Mouse (Mus musculus): Measurements from ENCODE around the gene Kcnh5. TPM values are rescaled to one million over a fixed set of nuclear protein-coding genes. Genes with fewer than 3 reads are reported as not detected.

The Kcnh5 gene
- not detected in 2 replicates for polyA plus RNA-seq (2015; fragmentation: Nextera tagmentation; extraction: Ambion mirVana)

DNA sequence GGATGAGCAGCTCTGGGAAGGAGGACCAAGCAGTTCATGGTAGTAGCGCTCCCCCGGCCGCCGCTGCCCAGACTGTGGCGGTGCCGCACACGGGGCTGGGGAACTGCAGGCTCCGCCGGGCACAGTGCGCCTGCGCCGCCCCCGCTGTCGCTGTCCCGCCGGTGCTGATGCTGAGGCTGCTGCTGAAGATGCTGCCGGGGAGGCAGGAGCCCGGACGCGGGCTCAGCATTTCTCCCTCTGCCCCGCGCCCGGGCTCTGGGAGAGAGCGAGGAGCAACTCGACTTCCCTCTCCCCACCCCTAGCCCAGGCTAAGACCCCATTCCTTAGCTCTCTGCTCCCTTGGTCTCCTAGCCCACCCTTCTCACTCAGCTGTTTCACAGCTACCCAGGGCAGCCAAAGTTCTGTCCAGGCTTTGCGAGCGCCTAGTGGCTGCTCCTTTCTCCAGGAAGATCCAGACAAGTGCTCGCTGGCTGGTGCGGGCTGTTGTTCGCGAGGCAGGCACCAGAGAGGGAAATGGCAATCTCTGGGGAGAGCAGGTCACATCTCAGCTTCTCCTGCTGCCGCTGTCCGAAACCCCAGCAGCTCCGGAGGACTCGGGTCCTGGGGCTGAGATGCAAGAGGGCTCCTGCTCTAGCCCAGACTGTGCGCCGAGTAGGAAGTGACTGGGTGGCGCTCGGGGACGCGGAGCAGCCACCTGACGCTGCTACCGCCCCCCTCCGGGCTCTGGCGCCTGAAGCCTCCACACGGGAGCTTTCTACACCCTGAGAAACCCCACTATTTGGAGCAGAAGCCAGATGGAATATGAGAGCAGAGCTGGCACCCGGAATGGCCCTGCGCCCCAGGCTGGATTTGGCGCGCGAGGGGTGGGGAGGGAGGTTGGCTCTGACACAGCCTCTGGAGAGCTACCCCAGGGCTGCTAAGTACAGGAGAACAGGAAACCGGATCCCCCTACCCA is at the start of gene Kcnh5:
Gene Kcnh5, minus strand, starts transcription at position 642 of the 955 bp plus-strand sequence.
- no peaks in the 10 kb centered on the region for H3K9me3 ChIP-seq (replicated peaks)
- ATAC-seq (ENCODE audit: insufficient read depth), result no peak
- no peak within 1 kb of the TSS for H3K4me2 ChIP-seq
- WGBS (ENCODE audit: insufficient replicate concordance), result 2% methylated on average over 52 of the region's 52 CpGs
- H3K27ac ChIP-seq (replicated peaks), result no peak within 1 kb of the TSS
- H3K9ac ChIP-seq, result no peak within 1 kb of the TSS
- H3K4me3 ChIP-seq (replicated peaks), result no peak within 1 kb of the TSS
- H3K36me3 ChIP-seq (replicated peaks), result no peaks in the 10 kb centered on the region
- H3K27me3 ChIP-seq, result peaks cover 52% of the 10 kb centered on the region
- H3K4me1 ChIP-seq (replicated peaks), result no peaks in the 10 kb centered on the region

DNA sequence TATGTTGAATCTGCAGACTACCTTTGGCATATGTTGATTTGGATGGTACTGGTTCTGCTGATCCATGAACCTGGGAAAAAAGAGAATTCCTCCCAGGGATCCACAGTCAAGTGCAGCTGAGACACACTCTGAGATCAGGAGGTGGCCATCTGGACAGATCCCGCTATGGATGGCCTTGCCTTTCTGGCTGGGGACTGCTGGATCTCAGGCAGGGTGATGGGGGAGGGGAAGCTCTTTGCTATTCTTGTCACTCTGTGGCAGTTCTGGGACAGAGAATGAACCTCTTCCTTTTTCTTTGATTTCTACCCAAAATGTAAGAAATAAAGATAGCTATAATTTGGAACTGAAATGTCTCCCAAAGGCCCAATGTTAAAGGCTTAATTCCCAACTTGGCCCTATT is 46.8 kb upstream of the Kcnh5 start:
- H3K4me1 ChIP-seq (replicated peaks), result no peaks in the 10 kb centered on the region
- no peak overlapping the region for H3K9ac ChIP-seq
- H3K27me3 ChIP-seq, result no peaks in the 10 kb centered on the region
- H3K4me2 ChIP-seq, result no peak overlapping the region
- H3K36me3 ChIP-seq (replicated peaks), result no peaks in the 10 kb centered on the region
- no peak overlapping the region for H3K27ac ChIP-seq (replicated peaks)
- WGBS (ENCODE audit: insufficient replicate concordance), result 46% methylated on average over 1 of the region's 1 CpGs
- H3K4me3 ChIP-seq (replicated peaks), result no peak overlapping the region
- ATAC-seq (ENCODE audit: insufficient read depth), result no peak
- no peaks in the 10 kb centered on the region for H3K9me3 ChIP-seq (replicated peaks)

DNA sequence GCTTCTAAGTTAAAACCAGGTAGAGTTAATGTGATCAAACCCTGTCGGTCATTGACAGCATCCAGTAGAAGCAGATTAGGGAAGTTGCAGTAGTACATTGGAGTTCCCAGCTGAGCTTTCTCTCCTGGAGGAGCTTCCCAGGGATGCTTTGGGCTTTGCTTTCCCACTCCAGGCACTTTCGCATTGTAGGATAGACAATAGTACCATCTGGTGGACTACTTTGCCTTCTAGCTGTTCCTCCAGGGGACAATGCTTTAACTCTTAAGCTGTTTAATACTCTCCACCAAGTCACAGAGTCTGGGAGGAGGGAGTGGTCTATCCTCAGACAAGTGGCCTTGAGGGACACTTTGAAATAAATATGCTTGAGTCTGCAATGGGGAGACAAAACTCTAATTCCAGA is 12.3 kb upstream of the Kcnh5 start:
- no peaks in the 10 kb centered on the region for H3K4me1 ChIP-seq (replicated peaks)
- WGBS (ENCODE audit: insufficient replicate concordance), result 70% methylated on average over 2 of the region's 2 CpGs
- no peaks in the 10 kb centered on the region for H3K36me3 ChIP-seq (replicated peaks)
- no peak for ATAC-seq (ENCODE audit: insufficient read depth)
- no peaks in the 10 kb centered on the region for H3K27me3 ChIP-seq
- H3K9ac ChIP-seq, result no peak overlapping the region
- H3K4me2 ChIP-seq, result no peak overlapping the region
- no peak overlapping the region for H3K4me3 ChIP-seq (replicated peaks)
- no peaks in the 10 kb centered on the region for H3K9me3 ChIP-seq (replicated peaks)
- H3K27ac ChIP-seq (replicated peaks), result no peak overlapping the region

DNA sequence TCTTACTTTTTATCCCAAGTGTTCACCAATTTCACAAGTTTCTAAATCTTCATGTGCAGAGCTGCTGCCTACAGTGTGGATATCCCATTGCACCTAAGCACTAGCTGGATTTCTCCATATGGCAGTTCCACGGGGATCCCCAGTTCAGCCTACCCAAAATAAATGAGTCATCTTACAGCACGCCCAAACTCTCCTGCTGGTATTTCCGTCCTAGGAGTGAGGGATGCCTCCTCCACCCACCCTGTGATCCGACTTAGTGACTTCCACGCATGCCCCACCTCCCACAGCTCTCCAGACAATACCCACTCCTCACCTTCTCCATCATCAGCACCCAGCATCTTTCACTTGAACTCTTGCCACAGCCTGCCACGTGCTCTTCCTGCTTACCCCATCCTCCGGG is 5.5 kb upstream of the Kcnh5 start:
- no peak for ATAC-seq (ENCODE audit: insufficient read depth)
- H3K9me3 ChIP-seq (replicated peaks), result no peaks in the 10 kb centered on the region
- H3K27me3 ChIP-seq, result peaks cover 22% of the 10 kb centered on the region
- no peak overlapping the region for H3K4me3 ChIP-seq (replicated peaks)
- no peak overlapping the region for H3K4me2 ChIP-seq
- no peaks in the 10 kb centered on the region for H3K36me3 ChIP-seq (replicated peaks)
- 49% methylated on average over 7 of the region's 7 CpGs for WGBS (ENCODE audit: insufficient replicate concordance)
- H3K9ac ChIP-seq, result no peak overlapping the region
- H3K4me1 ChIP-seq (replicated peaks), result no peaks in the 10 kb centered on the region
- H3K27ac ChIP-seq (replicated peaks), result no peak overlapping the region

DNA sequence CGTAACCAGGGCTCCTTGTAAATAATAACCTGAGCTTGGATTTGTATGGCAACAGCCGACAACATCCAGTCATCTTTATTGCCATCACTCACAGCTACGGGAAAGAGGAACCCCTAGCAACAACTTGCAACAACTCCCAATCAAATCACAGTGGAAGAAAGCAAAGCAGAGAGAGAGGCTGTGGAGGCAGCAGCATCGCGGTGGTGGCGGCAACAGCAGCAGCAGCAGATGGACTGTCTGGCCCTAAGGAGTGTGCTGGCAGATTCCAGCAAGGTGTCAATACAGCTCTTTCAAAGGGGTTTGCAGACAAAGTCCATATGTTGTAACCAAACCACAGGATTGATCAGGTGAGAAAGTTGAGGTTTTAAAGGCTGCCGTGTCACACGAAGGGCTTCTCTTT is 2.4 kb upstream of the Kcnh5 start:
- H3K27ac ChIP-seq (replicated peaks), result no peak overlapping the region
- WGBS (ENCODE audit: insufficient replicate concordance), result 19% methylated on average over 8 of the region's 8 CpGs
- ATAC-seq (ENCODE audit: insufficient read depth), result no peak
- H3K4me3 ChIP-seq (replicated peaks), result no peak overlapping the region
- no peak overlapping the region for H3K9ac ChIP-seq
- H3K9me3 ChIP-seq (replicated peaks), result no peaks in the 10 kb centered on the region
- no peak overlapping the region for H3K4me2 ChIP-seq
- no peaks in the 10 kb centered on the region for H3K4me1 ChIP-seq (replicated peaks)
- no peaks in the 10 kb centered on the region for H3K36me3 ChIP-seq (replicated peaks)
- peaks cover 48% of the 10 kb centered on the region for H3K27me3 ChIP-seq

DNA sequence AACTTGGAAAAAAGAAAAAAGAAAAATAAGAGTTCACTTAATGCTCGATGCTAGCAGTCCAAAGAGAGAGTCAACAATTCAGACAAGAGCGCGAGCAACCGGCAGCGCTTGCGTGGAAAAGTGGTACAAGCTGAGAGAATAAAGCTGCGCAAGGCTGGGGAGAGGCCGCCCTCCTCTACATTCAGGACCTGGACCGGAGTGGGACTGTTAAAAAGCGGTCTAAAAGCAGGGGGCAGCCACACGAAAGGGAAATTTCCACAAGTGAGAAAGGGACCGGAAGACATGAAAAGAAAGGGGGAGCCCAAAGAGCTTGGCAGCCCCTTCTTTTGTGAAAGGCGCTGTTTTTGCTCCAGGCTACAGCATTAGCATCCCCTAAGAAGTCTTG is 506 bp upstream of the Kcnh5 start:
- Histone ChIP-seq H3K27me3 (peaks cover 52% of the 10 kb centered on the region), H3K9me3 (replicated peaks) (no peaks in the 10 kb centered on the region), H3K27ac (replicated peaks) (no peak overlapping the region), H3K4me2 (no peak overlapping the region), H3K9ac (no peak overlapping the region), H3K4me3 (replicated peaks) (no peak overlapping the region), H3K4me1 (replicated peaks) (no peaks in the 10 kb centered on the region), H3K36me3 (replicated peaks) (no peaks in the 10 kb centered on the region)
- WGBS (ENCODE audit: insufficient replicate concordance), result 4% methylated on average over 13 of the region's 13 CpGs
- ATAC-seq (ENCODE audit: insufficient read depth), result no peak

DNA sequence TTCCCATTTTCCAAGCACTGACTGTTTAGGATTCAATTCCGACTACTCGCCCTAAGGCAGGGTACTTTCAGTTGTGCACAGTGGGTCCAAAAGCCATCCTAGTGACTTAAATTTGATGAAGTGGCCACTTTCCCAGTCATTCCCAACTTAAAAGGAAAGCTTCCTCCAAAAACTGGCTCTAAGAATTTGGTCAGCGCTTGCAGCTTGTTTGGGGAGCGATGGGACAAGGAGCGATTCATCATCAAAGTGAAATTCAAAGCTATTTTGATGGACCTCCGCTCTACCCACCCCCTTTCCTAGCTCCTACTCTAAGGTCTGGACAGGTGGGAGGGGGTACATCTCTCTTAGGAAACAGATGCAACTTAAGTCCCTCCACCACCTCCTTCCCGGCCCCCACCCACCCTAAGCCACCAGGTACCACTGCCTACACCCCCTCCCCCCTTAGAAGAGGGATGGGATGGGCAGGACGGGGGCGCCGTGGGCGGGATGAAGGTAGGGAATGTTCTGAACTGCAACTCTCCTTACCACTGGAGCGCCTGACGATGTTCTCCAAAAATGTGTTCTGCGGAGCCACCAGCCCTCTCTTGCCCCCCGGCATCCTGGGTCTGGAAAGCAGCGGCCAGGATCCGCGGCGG is 1.1 kb downstream of the Kcnh5 start:
- Histone ChIP-seq H3K4me2 (no peak overlapping the region), H3K36me3 (replicated peaks) (no peaks in the 10 kb centered on the region), H3K27me3 (peaks cover 52% of the 10 kb centered on the region), H3K4me1 (replicated peaks) (no peaks in the 10 kb centered on the region), H3K4me3 (replicated peaks) (no peak overlapping the region), H3K9me3 (replicated peaks) (no peaks in the 10 kb centered on the region), H3K27ac (replicated peaks) (no peak overlapping the region), H3K9ac (no peak overlapping the region)
- WGBS (ENCODE audit: insufficient replicate concordance), result 7% methylated on average over 19 of the region's 19 CpGs
- no peak for ATAC-seq (ENCODE audit: insufficient read depth)

DNA sequence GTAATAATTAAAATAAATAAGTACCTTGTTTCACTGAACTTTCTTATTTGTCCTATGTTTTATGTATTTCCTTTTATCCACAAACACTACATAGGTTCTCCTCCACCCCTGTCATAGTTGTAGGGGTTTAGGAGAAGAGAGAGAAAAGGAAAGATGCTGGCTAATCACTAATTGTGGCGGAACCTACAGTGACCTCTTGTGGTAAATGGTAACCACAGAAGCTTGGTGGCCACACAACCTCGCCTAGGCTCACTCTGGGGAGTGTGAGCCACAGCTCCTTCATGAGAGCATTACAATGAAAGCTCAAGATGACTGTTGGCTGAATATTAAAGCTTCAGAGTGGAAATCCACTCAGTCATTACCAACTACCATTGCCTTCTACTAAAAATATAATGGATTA is 6.2 kb downstream of the Kcnh5 start:
- Histone ChIP-seq H3K4me3 (replicated peaks) (no peak overlapping the region), H3K9ac (no peak overlapping the region), H3K27me3 (peaks cover 13% of the 10 kb centered on the region), H3K4me1 (replicated peaks) (no peaks in the 10 kb centered on the region), H3K36me3 (replicated peaks) (no peaks in the 10 kb centered on the region), H3K9me3 (replicated peaks) (no peaks in the 10 kb centered on the region), H3K4me2 (no peak overlapping the region), H3K27ac (replicated peaks) (no peak overlapping the region)
- WGBS (ENCODE audit: insufficient replicate concordance), result 4% methylated on average over 2 of the region's 2 CpGs
- ATAC-seq (ENCODE audit: insufficient read depth), result no peak

DNA sequence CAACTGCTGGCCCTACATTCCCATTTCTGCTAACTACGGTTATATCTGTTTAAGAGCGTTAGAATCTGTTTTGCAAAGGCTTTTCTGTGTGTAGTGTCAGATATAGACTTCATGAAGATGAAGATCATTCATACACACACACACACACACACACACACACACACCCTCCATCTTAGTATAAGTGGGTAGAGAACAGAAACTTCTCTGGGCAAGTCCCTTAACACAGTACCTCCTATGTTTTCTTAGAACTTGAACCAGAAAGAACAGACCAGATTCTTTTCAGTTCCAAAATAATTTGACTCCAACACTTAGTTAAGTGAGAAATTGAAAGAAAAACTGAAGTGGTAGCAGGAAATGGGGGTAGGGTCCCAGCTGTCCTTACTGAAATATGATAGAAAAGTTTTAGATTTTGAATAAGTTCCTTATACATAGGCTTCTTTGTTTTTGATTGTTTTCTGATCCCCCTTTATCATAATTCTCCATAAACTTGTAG is 24.0 kb downstream of the Kcnh5 start:
- H3K4me3 ChIP-seq (replicated peaks), result no peak overlapping the region
- no peaks in the 10 kb centered on the region for H3K9me3 ChIP-seq (replicated peaks)
- no peak overlapping the region for H3K9ac ChIP-seq
- H3K27me3 ChIP-seq, result no peaks in the 10 kb centered on the region
- ATAC-seq (ENCODE audit: insufficient read depth), result no peak
- 66% methylated on average over 2 of the region's 2 CpGs for WGBS (ENCODE audit: insufficient replicate concordance)
- H3K4me1 ChIP-seq (replicated peaks), result no peaks in the 10 kb centered on the region
- no peak overlapping the region for H3K27ac ChIP-seq (replicated peaks)
- no peak overlapping the region for H3K4me2 ChIP-seq
- H3K36me3 ChIP-seq (replicated peaks), result no peaks in the 10 kb centered on the region

DNA sequence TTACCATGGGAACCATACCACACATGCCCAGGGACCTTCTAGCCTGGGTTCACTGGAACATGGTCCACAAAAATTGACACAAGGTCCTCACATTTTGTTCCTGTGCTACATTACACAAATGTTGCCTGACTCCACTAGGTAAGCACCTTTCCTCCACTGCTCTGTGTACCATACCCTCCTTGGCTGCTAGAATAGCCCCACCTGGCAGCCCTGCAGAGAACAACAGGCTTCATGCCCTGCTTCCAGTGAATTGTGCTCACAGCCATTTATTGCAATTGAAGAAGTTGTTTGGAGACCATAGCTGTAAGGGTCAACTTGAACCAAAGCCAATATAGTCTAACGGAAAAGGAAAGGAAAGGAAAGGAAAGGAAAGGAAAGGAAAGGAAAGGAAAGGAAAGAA is 37.3 kb downstream of the Kcnh5 start:
- Histone ChIP-seq H3K27ac (replicated peaks) (no peak overlapping the region), H3K4me3 (replicated peaks) (no peak overlapping the region), H3K36me3 (replicated peaks) (no peaks in the 10 kb centered on the region), H3K4me1 (replicated peaks) (no peaks in the 10 kb centered on the region), H3K9me3 (replicated peaks) (no peaks in the 10 kb centered on the region), H3K27me3 (no peaks in the 10 kb centered on the region), H3K4me2 (no peak overlapping the region), H3K9ac (no peak overlapping the region)
- ATAC-seq (ENCODE audit: insufficient read depth), result no peak
- 63% methylated on average over 1 of the region's 1 CpGs for WGBS (ENCODE audit: insufficient replicate concordance)

DNA sequence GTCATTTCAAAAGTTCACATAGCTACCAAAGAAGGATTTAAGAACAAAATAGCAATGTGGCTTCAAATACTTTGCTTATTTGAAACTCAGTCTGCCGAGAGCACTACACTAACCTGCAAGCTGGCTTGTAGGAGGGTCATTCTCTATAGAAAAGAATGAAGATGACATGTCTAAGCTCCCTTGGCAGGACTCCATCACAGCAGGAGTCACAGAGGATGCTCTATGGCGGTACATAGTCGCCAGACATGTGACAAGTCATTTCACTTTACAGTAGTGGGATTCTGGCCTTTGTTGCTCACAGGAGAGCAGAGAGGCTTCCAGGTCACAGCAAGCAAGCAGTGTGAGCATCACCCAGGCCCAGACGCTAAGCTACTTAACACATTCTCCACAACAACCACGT is 85.2 kb downstream of the Kcnh5 start:
- Histone ChIP-seq H3K4me3 (replicated peaks) (no peak overlapping the region), H3K27ac (replicated peaks) (no peak overlapping the region)

More for the DNA sequence above, 85.2 kb downstream of the Kcnh5 start:
- H3K4me1 ChIP-seq (replicated peaks), result no peaks in the 10 kb centered on the region
- no peak overlapping the region for H3K4me2 ChIP-seq
- H3K9me3 ChIP-seq (replicated peaks), result no peaks in the 10 kb centered on the region
- H3K9ac ChIP-seq, result no peak overlapping the region
- no peak for ATAC-seq (ENCODE audit: insufficient read depth)
- WGBS (ENCODE audit: insufficient replicate concordance), result 59% methylated on average over 5 of the region's 5 CpGs
- no peaks in the 10 kb centered on the region for H3K36me3 ChIP-seq (replicated peaks)
- no peaks in the 10 kb centered on the region for H3K27me3 ChIP-seq
